In the genomic region with DNA sequence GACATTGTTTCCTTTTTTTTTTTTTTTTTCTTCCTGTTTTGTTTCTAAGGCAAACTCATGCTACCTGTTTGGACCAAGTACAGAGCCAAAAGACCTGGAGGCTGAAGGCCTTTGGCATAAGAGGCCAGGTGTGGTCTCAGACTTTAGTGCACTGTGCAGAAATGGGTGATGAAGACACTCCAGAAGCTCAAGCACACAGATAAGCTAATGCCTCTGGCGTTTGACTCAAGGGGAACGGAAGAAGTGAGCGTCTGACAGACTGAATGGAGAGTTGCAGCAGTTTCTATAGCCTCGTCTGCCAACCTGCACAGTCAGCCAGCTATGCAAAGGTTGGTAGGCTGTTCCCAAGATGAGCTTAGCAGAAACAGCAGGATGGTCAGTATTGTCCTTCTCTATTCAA, we compare ENCODE assay signal across 29 mouse cellular contexts. TPM values are rescaled to one million over a fixed set of nuclear protein-coding genes. Genes with fewer than 3 reads are reported as not detected.
A peak's percentile ranks its signal among the peaks of the same experiment; 100 is the strongest.
DNase-seq lines count a peak whose midpoint lies in the region; ATAC-seq and TF ChIP-seq lines count a peak whose summit lies in the region.
"Had no signal": no experiment of that assay in that cellular context is flagged by ENCODE, and none has a peak within 500 bp of the region (broad histone marks: within the 10 kb centered on the region; RNA-seq: fewer than 3 reads in every experiment).

No protein-coding gene starts in this region.

- DNase-seq in lung, postnatal 0 days (ENCODE audit: low spot score): peak; percentile 56
- DNase-seq in lung, postnatal 14 days: no peak
- DNase-seq in testis, postnatal 10 days (ENCODE audit: low spot score): no peak
- DNase-seq in adrenal gland, adult 2 months: no peak
- DNase-seq in layer of hippocampus, postnatal 10 days (ENCODE audit: low spot score in 2 of 2): no peak
- DNase-seq: adrenal gland, postnatal 10 days; adrenal gland, postnatal 36 days; cerebellum, adult 18-20 months; cerebellum, adult 9-10 months; cerebellum, postnatal 14 days; forebrain, postnatal 0 days; gastrocnemius, postnatal 36 days; heart, adult 2 months; heart, postnatal 14 days; heart, postnatal 4 days had no signal

- peak overlapping the region; percentile 59 for H3K27ac ChIP-seq in lung, postnatal 0 days (ENCODE audit: low read length)
- peak overlapping the region; percentile 74 for H3K27ac ChIP-seq in testis, adult 2 months (ENCODE audit: control insufficient read depth, insufficient read depth, low read depth, low read length)
- peak overlapping the region; percentile 48; the same call in 1 of the 2 replicates for H3K27ac ChIP-seq in liver, embryonic 15.5 days (replicated peaks)
- H3K27ac ChIP-seq: heart, adult 2 months; heart, embryonic 10.5 days; heart, embryonic 13.5 days; hindbrain, embryonic 14.5 days; hindbrain, postnatal 0 days had no signal

- no peak overlapping the region for H3K9ac ChIP-seq in lung, postnatal 0 days (replicated peaks; ENCODE audit: low read depth)
- H3K9ac ChIP-seq in liver, embryonic 15.5 days: no peak overlapping the region
- H3K9ac ChIP-seq: forebrain, postnatal 0 days; heart, embryonic 13.5 days; hindbrain, embryonic 14.5 days had no signal

- no peak overlapping the region for H3K4me3 ChIP-seq in lung, postnatal 0 days (ENCODE audit: low read depth, low read length)
- H3K4me3 ChIP-seq in testis, adult 2 months (ENCODE audit: control insufficient read depth, low read depth, low read length): no peak overlapping the region
- H3K4me3 ChIP-seq in liver, embryonic 15.5 days (replicated peaks): no peak overlapping the region
- H3K4me3 ChIP-seq: heart, adult 2 months; heart, embryonic 10.5 days; heart, embryonic 13.5 days had no signal

- H3K36me3 ChIP-seq in lung, postnatal 0 days (ENCODE audit: insufficient read depth, low read length): 0 out of 2 replicates have a peak, but pooled peaks cover 9% of the 10 kb centered on the region
- H3K36me3 ChIP-seq in testis, adult 2 months (ENCODE audit: control insufficient read depth, insufficient read depth, low read length): no peaks in the 10 kb centered on the region
- H3K36me3 ChIP-seq in liver, embryonic 15.5 days (replicated peaks): no peaks in the 10 kb centered on the region

- TF ChIP-seq CTCF in lung, postnatal 0 days (IDR thresholded peaks at IDR 0.05): no peak
- no peak for TF ChIP-seq CTCF in testis, adult 2 months (IDR thresholded peaks at IDR 0.05; ENCODE audit: control insufficient read depth, insufficient read depth, insufficient replicate concordance, low read depth, low read length)

- TF ChIP-seq POLR2A in testis, adult 2 months (IDR thresholded peaks at IDR 0.05; ENCODE audit: control insufficient read depth, low read depth, low read length): no peak

- WGBS in lung, postnatal 0 days: 56% methylated on average over 4 of the region's 4 CpGs
- 57% methylated on average over 4 of the region's 4 CpGs for WGBS in liver, embryonic 15.5 days (ENCODE audit: insufficient replicate concordance)

- no peaks in the 10 kb centered on the region for H3K27me3 ChIP-seq in lung, postnatal 0 days (replicated peaks; ENCODE audit: insufficient read depth, low read length)
- no peaks in the 10 kb centered on the region for H3K27me3 ChIP-seq in testis, adult 2 months (ENCODE audit: control insufficient read depth, insufficient read depth, low read length)
- H3K27me3 ChIP-seq in liver, embryonic 15.5 days: no peaks in the 10 kb centered on the region
- H3K27me3 ChIP-seq: heart, embryonic 13.5 days had no signal

- H3K4me1 ChIP-seq in lung, postnatal 0 days (ENCODE audit: insufficient read depth, low read depth, low read length): no peaks in the 10 kb centered on the region; the same call in 1 of the 2 replicates
- H3K4me1 ChIP-seq in testis, adult 2 months (ENCODE audit: control insufficient read depth, insufficient read depth, low read length): peaks cover 9% of the 10 kb centered on the region
- H3K4me1 ChIP-seq in liver, embryonic 15.5 days (replicated peaks): peaks cover 18% of the 10 kb centered on the region

- H3K9me3 ChIP-seq in lung, postnatal 0 days (ENCODE audit: low read length): no peaks in the 10 kb centered on the region
- H3K9me3 ChIP-seq in liver, embryonic 15.5 days (replicated peaks): no peaks in the 10 kb centered on the region
- H3K9me3 ChIP-seq: heart, embryonic 10.5 days; heart, embryonic 13.5 days had no signal

- peak; percentile 41 for ATAC-seq in lung, postnatal 0 days
- no peak for ATAC-seq in liver, embryonic 15.5 days (ENCODE audit: insufficient read depth)
- ATAC-seq: activated CD4-positive, CD25-positive, alpha-beta regulatory T cell, adult 4 months; CD4-positive, CD25-positive, alpha-beta regulatory T cell, adult 4 months; forebrain, embryonic 14.5 days; forebrain, postnatal 0 days; hindbrain, postnatal 0 days had no signal

- TF ChIP-seq EP300 in lung, postnatal 0 days (IDR thresholded peaks at IDR 0.05): no peak

- H3K4me2 ChIP-seq in lung, postnatal 0 days (replicated peaks; ENCODE audit: low read depth, low read length): no peak overlapping the region
- no peak overlapping the region for H3K4me2 ChIP-seq in liver, embryonic 15.5 days
- H3K4me2 ChIP-seq: heart, embryonic 13.5 days; hindbrain, embryonic 14.5 days had no signal

RNA-seq across cellular contexts. Expression of a gene that starts 13.6 kb away (rescaled TPM):
- 0.10 and 0.12 TPM in 2 replicates for polyA plus RNA-seq in lung, postnatal 0 days (2015; fragmentation: Nextera tagmentation; extraction: Ambion mirVana)
- polyA plus RNA-seq in testis, adult 2 months (2012; rRNA removed): 219 and 252 TPM in 2 replicates
- polyA plus RNA-seq in liver, embryonic 15.5 days (2015; fragmentation: Nextera tagmentation; extraction: Ambion mirVana): not detected in 2 replicates
- total RNA-seq in adrenal gland, adult 2 months (2021): 10 to 100 TPM; 12.8 to 40.9 TPM
- 0.19 and 0.61 TPM in 2 replicates for polyA plus RNA-seq in adrenal gland, adult 2 months (2012; rRNA removed)
- total RNA-seq in layer of hippocampus, postnatal 10 days (2021): under 1 TPM; 0.18 to 0.32 TPM
- total RNA-seq: gastrocnemius, adult 8-10 months; gastrocnemius, postnatal 36 days; granulocyte monocyte progenitor cell, adult 5-6 weeks; heart, adult 2 months; hindbrain, postnatal 0 days had no signal
- polyA plus RNA-seq: activated CD4-positive, CD25-positive, alpha-beta regulatory T cell, adult 4 months; CD4-positive, CD25-positive, alpha-beta regulatory T cell, adult 4 months; embryonic facial prominence, embryonic 14.5 days; forebrain, postnatal 0 days; heart, embryonic 10.5 days; heart, embryonic 13.5 days; heart, embryonic 16.5 days; hindbrain, embryonic 11.5 days had no signal

RNA-seq across cellular contexts. Expression of a gene that starts 42.3 kb away (rescaled TPM):
- 221 and 231 TPM in 2 replicates for polyA plus RNA-seq in lung, postnatal 0 days (2015; fragmentation: Nextera tagmentation; extraction: Ambion mirVana)
- polyA plus RNA-seq in testis, adult 2 months (2012; rRNA removed): 32.0 and 36.9 TPM in 2 replicates
- polyA plus RNA-seq in liver, embryonic 15.5 days (2015; fragmentation: Nextera tagmentation; extraction: Ambion mirVana): 57.9 and 63.9 TPM in 2 replicates
- 100 to 1,000 TPM; 131 to 211 TPM for total RNA-seq in adrenal gland, adult 2 months (2021)
- 122 and 133 TPM in 2 replicates for polyA plus RNA-seq in adrenal gland, adult 2 months (2012; rRNA removed)
- total RNA-seq in layer of hippocampus, postnatal 10 days (2021): 100 to 1,000 TPM; 153 to 164 TPM

Comparison
In these comparisons a context has a peak if more than half of its experiments do, and no peak if none do; other contexts are left out.
1. RNA of a gene that starts 13.6 kb away (polyA plus RNA-seq): 219 to 252 TPM in testis, adult 2 months; 0.19 to 0.61 TPM in adrenal gland, adult 2 months, 0.10 to 0.12 TPM in lung, postnatal 0 days and not detected in liver, embryonic 15.5 days; every median in the first group is over 100 times any median in the second.
2. Peak in every context shown above with its lines, with median percentiles within 50 percentile points of each other: H3K27ac ChIP-seq.